Mouse (Mus musculus): ENCODE results near the gene Kazn. TPM values are rescaled to one million over a fixed set of nuclear protein-coding genes. Genes with fewer than 3 reads are reported as not detected.

Gene Kazn
- polyA plus RNA-seq, 1 experiment from 2014 or later: 14.0 TPM

GRCm38 (mm10) chr4:142185533-142185900 lies 53.7 kb downstream of the Kazn start:
- no peak overlapping the region for H3K4me2 ChIP-seq (replicated peaks)
- no peaks in the 10 kb centered on the region for H3K36me3 ChIP-seq
- no peak overlapping the region for H3K9ac ChIP-seq
- no peaks in the 10 kb centered on the region for H3K9me3 ChIP-seq
- H3K4me1 ChIP-seq (replicated peaks): peaks cover 26% of the 10 kb centered on the region
- H3K27me3 ChIP-seq (replicated peaks): no peaks in the 10 kb centered on the region
- H3K4me3 ChIP-seq (replicated peaks): no peak overlapping the region
- peak overlapping the region; percentile 71 for H3K27ac ChIP-seq
- WGBS: 85% methylated on average over 9 of the region's 9 CpGs
- no peak; the same call in none of the 2 replicates for ATAC-seq

- H3K27ac ChIP-seq: peak overlapping the region; percentile 71
- no peaks in the 10 kb centered on the region for H3K9me3 ChIP-seq
- no peaks in the 10 kb centered on the region for H3K27me3 ChIP-seq (replicated peaks)
- no peaks in the 10 kb centered on the region for H3K36me3 ChIP-seq
- WGBS: 66% methylated on average over 13 of the region's 13 CpGs
- H3K4me1 ChIP-seq (replicated peaks): peaks cover 32% of the 10 kb centered on the region
- no peak overlapping the region for H3K9ac ChIP-seq
- H3K4me3 ChIP-seq (replicated peaks): no peak overlapping the region
- H3K4me2 ChIP-seq (replicated peaks): peak overlapping the region; percentile 26; the same call in 1 of the 2 replicates
- ATAC-seq: peak; percentile 68
Observed at GRCm38 (mm10) chr4:142184852-142185532, 54.2 kb downstream of the Kazn start.

GRCm38 (mm10) chr4:142183591-142183990 lies 55.6 kb downstream of the Kazn start:
- no peak for ATAC-seq
- H3K27ac ChIP-seq: peak overlapping the region; percentile 7; the same call in 1 of the 2 replicates
- peaks cover 43% of the 10 kb centered on the region for H3K4me1 ChIP-seq (replicated peaks)
- H3K9ac ChIP-seq: no peak overlapping the region
- WGBS: 73% methylated on average over 1 of the region's 1 CpGs
- no peaks in the 10 kb centered on the region for H3K9me3 ChIP-seq
- no peaks in the 10 kb centered on the region for H3K36me3 ChIP-seq
- H3K4me3 ChIP-seq (replicated peaks): no peak overlapping the region
- no peak overlapping the region for H3K4me2 ChIP-seq (replicated peaks)
- H3K27me3 ChIP-seq (replicated peaks): no peaks in the 10 kb centered on the region

GRCm38 (mm10) chr4:142183015-142183414 lies 56.2 kb downstream of the Kazn start:
- Histone ChIP-seq H3K4me2 (replicated peaks) (no peak overlapping the region), H3K36me3 (no peaks in the 10 kb centered on the region), H3K4me1 (replicated peaks) (peaks cover 44% of the 10 kb centered on the region), H3K9ac (no peak overlapping the region), H3K27ac (peak overlapping the region; percentile 7; the same call in 1 of the 2 replicates), H3K27me3 (replicated peaks) (no peaks in the 10 kb centered on the region), H3K4me3 (replicated peaks) (no peak overlapping the region), H3K9me3 (no peaks in the 10 kb centered on the region)
- WGBS: 53% methylated on average over 3 of the region's 3 CpGs
- ATAC-seq: 0 out of 2 replicates have a peak, but pooled peaks have one; percentile 10

- no peaks in the 10 kb centered on the region for H3K27me3 ChIP-seq (replicated peaks)
- ATAC-seq: no peak
- WGBS: 86% methylated on average over 4 of the region's 4 CpGs
- peaks cover 44% of the 10 kb centered on the region for H3K4me1 ChIP-seq (replicated peaks)
- no peak overlapping the region for H3K4me2 ChIP-seq (replicated peaks)
- H3K36me3 ChIP-seq: no peaks in the 10 kb centered on the region
- H3K4me3 ChIP-seq (replicated peaks): no peak overlapping the region
- no peaks in the 10 kb centered on the region for H3K9me3 ChIP-seq
- no peak overlapping the region for H3K9ac ChIP-seq
- H3K27ac ChIP-seq: no peak overlapping the region
Observed at GRCm38 (mm10) chr4:142181646-142182045, 57.6 kb downstream of the Kazn start.

GRCm38 (mm10) chr4:142180874-142181273 lies 58.3 kb downstream of the Kazn start:
- Histone ChIP-seq H3K9me3 (no peaks in the 10 kb centered on the region), H3K27ac (peak overlapping the region; percentile 86), H3K4me1 (replicated peaks) (peaks cover 42% of the 10 kb centered on the region), H3K9ac (no peak overlapping the region), H3K4me3 (replicated peaks) (no peak overlapping the region), H3K4me2 (replicated peaks) (no peak overlapping the region), H3K36me3 (no peaks in the 10 kb centered on the region), H3K27me3 (replicated peaks) (no peaks in the 10 kb centered on the region)
- WGBS: 74% methylated on average over 9 of the region's 9 CpGs
- no peak for ATAC-seq

GRCm38 (mm10) chr4:142180289-142180688 lies 58.9 kb downstream of the Kazn start:
- Histone ChIP-seq H3K4me3 (replicated peaks) (no peak overlapping the region), H3K36me3 (no peaks in the 10 kb centered on the region), H3K9me3 (no peaks in the 10 kb centered on the region), H3K4me2 (replicated peaks) (no peak overlapping the region), H3K9ac (0 out of 2 replicates have a peak overlapping the region, but pooled peaks have one; percentile 8), H3K27me3 (replicated peaks) (no peaks in the 10 kb centered on the region), H3K27ac (peak overlapping the region; percentile 86), H3K4me1 (replicated peaks) (peaks cover 40% of the 10 kb centered on the region)
- WGBS: 10% methylated on average over 3 of the region's 3 CpGs
- peak; percentile 50 for ATAC-seq

- H3K9ac ChIP-seq: no peak overlapping the region
- H3K4me3 ChIP-seq (replicated peaks): no peak overlapping the region
- no peak overlapping the region for H3K4me2 ChIP-seq (replicated peaks)
- ATAC-seq: peak; percentile 7; the same call in 1 of the 2 replicates
- H3K36me3 ChIP-seq: no peaks in the 10 kb centered on the region
- H3K27me3 ChIP-seq (replicated peaks): no peaks in the 10 kb centered on the region
- H3K27ac ChIP-seq: peak overlapping the region; percentile 86
- WGBS: 22% methylated on average over 13 of the region's 13 CpGs
- H3K4me1 ChIP-seq (replicated peaks): peaks cover 44% of the 10 kb centered on the region
- H3K9me3 ChIP-seq: no peaks in the 10 kb centered on the region
Observed at GRCm38 (mm10) chr4:142179531-142179930, 59.7 kb downstream of the Kazn start.

- Histone ChIP-seq H3K9me3 (no peaks in the 10 kb centered on the region), H3K4me2 (replicated peaks) (no peak overlapping the region), H3K36me3 (no peaks in the 10 kb centered on the region), H3K27ac (no peak overlapping the region), H3K4me3 (replicated peaks) (no peak overlapping the region), H3K27me3 (replicated peaks) (no peaks in the 10 kb centered on the region), H3K4me1 (replicated peaks) (peaks cover 58% of the 10 kb centered on the region), H3K9ac (no peak overlapping the region)
- ATAC-seq: no peak
- 86% methylated on average over 3 of the region's 3 CpGs for WGBS
Observed at GRCm38 (mm10) chr4:142176732-142177131, 62.5 kb downstream of the Kazn start.

- ATAC-seq: peak; percentile 79
- H3K4me3 ChIP-seq (replicated peaks): no peak overlapping the region
- peaks cover 52% of the 10 kb centered on the region for H3K4me1 ChIP-seq (replicated peaks)
- peak overlapping the region; percentile 81 for H3K27ac ChIP-seq
- H3K27me3 ChIP-seq (replicated peaks): no peaks in the 10 kb centered on the region
- peak overlapping the region; percentile 33; the same call in 1 of the 2 replicates for H3K4me2 ChIP-seq (replicated peaks)
- 33% methylated on average over 6 of the region's 6 CpGs for WGBS
- no peak overlapping the region for H3K9ac ChIP-seq
- no peaks in the 10 kb centered on the region for H3K36me3 ChIP-seq
- no peaks in the 10 kb centered on the region for H3K9me3 ChIP-seq
Observed at GRCm38 (mm10) chr4:142173981-142174485, 65.2 kb downstream of the Kazn start.

- H3K9ac ChIP-seq: no peak overlapping the region
- no peaks in the 10 kb centered on the region for H3K9me3 ChIP-seq
- H3K4me3 ChIP-seq (replicated peaks): no peak overlapping the region
- ATAC-seq: no peak
- peak overlapping the region; percentile 81 for H3K27ac ChIP-seq
- no peaks in the 10 kb centered on the region for H3K27me3 ChIP-seq (replicated peaks)
- no peak overlapping the region for H3K4me2 ChIP-seq (replicated peaks)
- 69% methylated on average over 4 of the region's 4 CpGs for WGBS
- peaks cover 48% of the 10 kb centered on the region for H3K4me1 ChIP-seq (replicated peaks)
- H3K36me3 ChIP-seq: no peaks in the 10 kb centered on the region
Observed at GRCm38 (mm10) chr4:142172942-142173341, 66.3 kb downstream of the Kazn start.

GRCm38 (mm10) chr4:142171788-142172497 lies 67.3 kb downstream of the Kazn start:
- Histone ChIP-seq H3K4me2 (replicated peaks) (peak overlapping the region; percentile 29), H3K36me3 (no peaks in the 10 kb centered on the region), H3K4me1 (replicated peaks) (peaks cover 48% of the 10 kb centered on the region), H3K4me3 (replicated peaks) (no peak overlapping the region), H3K9ac (no peak overlapping the region), H3K27me3 (replicated peaks) (no peaks in the 10 kb centered on the region), H3K9me3 (no peaks in the 10 kb centered on the region), H3K27ac (peak overlapping the region; percentile 81)
- 49% methylated on average over 7 of the region's 8 CpGs for WGBS
- 0 out of 2 replicates have a peak, but pooled peaks have one; percentile 21 for ATAC-seq

Data from intestine, embryonic 15.5 days (tissue).